Mouse (Mus musculus) layer of hippocampus, adult 9-11 months (tissue): ENCODE results near the gene Sema4d.
"Not testable (repeated sequence)": the region's sequence is repeated elsewhere in the genome, so short reads cannot be mapped to it uniquely, and the experiment has no call there.

Experiments
- DNase-seq: peaks from one replicate; pipeline ENCODE4 v3.0.0; 2022

Sema4d gene

GRCm38 (mm10) chr13:51720556-51720955 lies 73.0 kb downstream of the Sema4d start:
- no peak for DNase-seq

GRCm38 (mm10) chr13:51719256-51719655 lies 74.3 kb downstream of the Sema4d start:
- no peak for DNase-seq

GRCm38 (mm10) chr13:51716350-51717263 lies 76.9 kb downstream of the Sema4d start:
- no peak for DNase-seq

- no peak for DNase-seq
Observed at GRCm38 (mm10) chr13:51712022-51712421, 81.5 kb downstream of the Sema4d start.

GRCm38 (mm10) chr13:51710738-51711137 lies 82.8 kb downstream of the Sema4d start:
- DNase-seq = peak; percentile 73

GRCm38 (mm10) chr13:51705882-51706854 lies 87.4 kb downstream of the Sema4d start:
- no peak for DNase-seq

GRCm38 (mm10) chr13:51703893-51704292 lies 89.7 kb downstream of the Sema4d start:
- no peak for DNase-seq

- no peak for DNase-seq
Observed at GRCm38 (mm10) chr13:51698318-51698717, 95.2 kb downstream of the Sema4d start.

- no peak for DNase-seq
Observed at GRCm38 (mm10) chr13:51697897-51698296, 95.7 kb downstream of the Sema4d start.

GRCm38 (mm10) chr13:51697455-51697854 lies 96.1 kb downstream of the Sema4d start:
- no peak for DNase-seq

GRCm38 (mm10) chr13:51696481-51696880 lies 97.1 kb downstream of the Sema4d start:
- DNase-seq = no peak

- no peak for DNase-seq
Observed at GRCm38 (mm10) chr13:51688688-51689087, 104.9 kb downstream of the Sema4d start.

- no peak for DNase-seq
Observed at GRCm38 (mm10) chr13:51686966-51687365, 106.6 kb downstream of the Sema4d start.

GRCm38 (mm10) chr13:51685290-51685966 lies 108.1 kb downstream of the Sema4d start:
- DNase-seq = no peak

- DNase-seq = no peak
Observed at GRCm38 (mm10) chr13:51681634-51682033, 111.9 kb downstream of the Sema4d start.

GRCm38 (mm10) chr13:51681076-51681475 lies 112.5 kb downstream of the Sema4d start:
- DNase-seq = no peak

- no peak for DNase-seq
Observed at GRCm38 (mm10) chr13:51679332-51679731, 114.2 kb downstream of the Sema4d start.

- DNase-seq = no peak
Observed at GRCm38 (mm10) chr13:51678687-51679086, 114.9 kb downstream of the Sema4d start.

- DNase-seq = no peak
Observed at GRCm38 (mm10) chr13:51677630-51678185, 115.8 kb downstream of the Sema4d start.

GRCm38 (mm10) chr13:51677041-51677440 lies 116.5 kb downstream of the Sema4d start:
- DNase-seq = no peak

GRCm38 (mm10) chr13:51676641-51677040 lies 116.9 kb downstream of the Sema4d start:
- DNase-seq = no peak

GRCm38 (mm10) chr13:51668195-51668594 lies 125.4 kb downstream of the Sema4d start:
- not testable (repeated sequence) for DNase-seq
